25 mouse cellular contexts compared by ENCODE assay signal in genomic region chr3:51782191-51782590, GRCm38 (mm10).
DNase-seq lines count a peak whose midpoint lies in the region; ATAC-seq and TF ChIP-seq lines count a peak whose summit lies in the region.
"Had no signal": no experiment of that assay in that cellular context is flagged by ENCODE, and none has a peak within 500 bp of the region (broad histone marks: within the 10 kb centered on the region; RNA-seq: fewer than 3 reads in every experiment).

No protein-coding gene starts in this region.

- intact Hi-C loops in heart, adult 2 months (cut with DNase I): no loop called here

- no peaks in the 10 kb centered on the region for H3K27me3 ChIP-seq in heart, adult 2 months (ENCODE audit: control insufficient read depth, insufficient read depth, low read length)
- no peaks in the 10 kb centered on the region for H3K27me3 ChIP-seq in neural tube, embryonic 13.5 days
- no peaks in the 10 kb centered on the region for H3K27me3 ChIP-seq in neural tube, embryonic 15.5 days (replicated peaks)
- H3K27me3 ChIP-seq: forebrain, embryonic 12.5 days; heart, embryonic 12.5 days; hindbrain, embryonic 12.5 days; liver, embryonic 13.5 days had no signal

- H3K27ac ChIP-seq in heart, adult 2 months: no peak overlapping the region
- H3K27ac ChIP-seq in neural tube, embryonic 13.5 days (replicated peaks): peak overlapping the region; percentile 74
- H3K27ac ChIP-seq in neural tube, embryonic 15.5 days (replicated peaks): no peak overlapping the region; the same call in 1 of the 2 replicates
- H3K27ac ChIP-seq: forebrain, embryonic 12.5 days; hindbrain, embryonic 12.5 days; kidney, postnatal 0 days; left cerebral cortex, adult 2 months; liver, embryonic 13.5 days; stomach, postnatal 0 days had no signal

- no peak overlapping the region for H3K9ac ChIP-seq in heart, adult 2 months (ENCODE audit: low read depth, low read length)
- peak overlapping the region; percentile 53; the same call in 1 of the 2 replicates for H3K9ac ChIP-seq in neural tube, embryonic 13.5 days
- H3K9ac ChIP-seq in neural tube, embryonic 15.5 days (replicated peaks): no peak overlapping the region
- H3K9ac ChIP-seq: forebrain, embryonic 12.5 days; heart, embryonic 12.5 days; hindbrain, embryonic 12.5 days; liver, embryonic 13.5 days had no signal

- no peaks in the 10 kb centered on the region for H3K36me3 ChIP-seq in heart, adult 2 months (ENCODE audit: control insufficient read depth, insufficient read depth, low read length)
- H3K36me3 ChIP-seq in neural tube, embryonic 13.5 days: no peaks in the 10 kb centered on the region
- no peaks in the 10 kb centered on the region for H3K36me3 ChIP-seq in neural tube, embryonic 15.5 days
- H3K36me3 ChIP-seq: forebrain, embryonic 12.5 days; heart, embryonic 12.5 days; hindbrain, embryonic 12.5 days; liver, embryonic 13.5 days had no signal

- no peaks in the 10 kb centered on the region for H3K79me2 ChIP-seq in heart, adult 2 months (replicated peaks; ENCODE audit: control insufficient read depth, insufficient read depth, low read length)

- TF ChIP-seq EP300 in heart, adult 2 months (IDR thresholded peaks at IDR 0.05; ENCODE audit: insufficient read depth, low read depth, low read length): no peak

- H3K4me3 ChIP-seq in heart, adult 2 months: no peak overlapping the region
- H3K4me3 ChIP-seq in neural tube, embryonic 13.5 days: no peak overlapping the region
- H3K4me3 ChIP-seq in neural tube, embryonic 15.5 days (replicated peaks): no peak overlapping the region
- H3K4me3 ChIP-seq: forebrain, embryonic 12.5 days; heart, embryonic 12.5 days; hindbrain, embryonic 12.5 days; left cerebral cortex, adult 2 months; liver, embryonic 13.5 days had no signal

- no peak for TF ChIP-seq POLR2A in heart, adult 2 months (IDR thresholded peaks at IDR 0.05; ENCODE audit: insufficient read depth, low read depth, low read length)

- H3K4me2 ChIP-seq in neural tube, embryonic 13.5 days: no peak overlapping the region
- H3K4me2 ChIP-seq in neural tube, embryonic 15.5 days: no peak overlapping the region
- H3K4me2 ChIP-seq: forebrain, embryonic 12.5 days; heart, embryonic 12.5 days; hindbrain, embryonic 12.5 days; liver, embryonic 13.5 days had no signal

- H3K4me1 ChIP-seq in heart, adult 2 months (ENCODE audit: control insufficient read depth, insufficient read depth, low read length): peaks cover 1% of the 10 kb centered on the region; the same call in 1 of the 2 replicates
- peaks cover 59% of the 10 kb centered on the region for H3K4me1 ChIP-seq in neural tube, embryonic 13.5 days (replicated peaks)
- H3K4me1 ChIP-seq in neural tube, embryonic 15.5 days: peaks cover 33% of the 10 kb centered on the region

- DNase-seq in heart, adult 11 months: peak; percentile 71
- no peak for DNase-seq in heart, adult 2 months
- DNase-seq in thymus, postnatal 4 days: peak; percentile 52
- no peak for DNase-seq in cerebellum, adult 11 months
- DNase-seq: adrenal gland, postnatal 14 days; cerebellum, adult 8-10 months; cerebellum, postnatal 36 days; gastrocnemius, postnatal 36 days; heart, postnatal 10 days; kidney, adult 2 months; liver, embryonic 13.5 days; lung, adult 2 months; lung, postnatal 14 days; right cerebral cortex, adult 18-20 months had no signal

- no peak for ATAC-seq in neural tube, embryonic 13.5 days (ENCODE audit: low read depth)
- no peak for ATAC-seq in neural tube, embryonic 15.5 days (ENCODE audit: low FRiP score)
- ATAC-seq in megakaryocyte progenitor cell, adult 5-6 weeks (replicated peaks; ENCODE audit: poor library complexity): peak; percentile 55
- ATAC-seq: CD4-positive, CD25-positive, alpha-beta regulatory T cell, adult 4 months; inflammation-experienced regulatory T-cells, adult 6 months had no signal

- H3K9me3 ChIP-seq in neural tube, embryonic 13.5 days: no peaks in the 10 kb centered on the region
- H3K9me3 ChIP-seq in neural tube, embryonic 15.5 days (replicated peaks): no peaks in the 10 kb centered on the region
- H3K9me3 ChIP-seq: forebrain, embryonic 12.5 days; heart, embryonic 12.5 days; hindbrain, embryonic 12.5 days; liver, embryonic 13.5 days had no signal

- no peak for TF ChIP-seq CTCF in heart, adult 2 months (IDR thresholded peaks at IDR 0.05)

- 86% methylated on average over 10 of the region's 10 CpGs for WGBS in heart, adult 2 months
- 66% methylated on average over 10 of the region's 10 CpGs for WGBS in neural tube, embryonic 13.5 days
- WGBS in neural tube, embryonic 15.5 days: 60% methylated on average over 10 of the region's 10 CpGs

Comparison
In these comparisons a context has a peak if more than half of its experiments do, and no peak if none do; other contexts are left out.
1. DNase-seq: peak in heart, adult 11 months (single experiment) and thymus, postnatal 4 days (single experiment); none in heart, adult 2 months (0 of 2) and cerebellum, adult 11 months (single experiment).